Mouse (Mus musculus): ENCODE data around the gene Ephb6. TPM values are rescaled to one million over a fixed set of nuclear protein-coding genes. Genes with fewer than 3 reads are reported as not detected.
A peak's percentile ranks its signal among the peaks of the same experiment; 100 is the strongest.
"Not testable (repeated sequence)": the region's sequence is repeated elsewhere in the genome, so short reads cannot be mapped to it uniquely, and the experiment has no call there.

The Ephb6 gene
- 1 to 10 TPM in 4 of 26 experiments, under 1 TPM in 7, not detected in 15; 0.17 to 3.1 (median 0.60) TPM for total RNA-seq (2018; cell fraction: chromatin; rRNA removed)
- 1 to 10 TPM in 1 of 26 experiments, under 1 TPM in 23, not detected in 2; 0.06 to 1.2 (median 0.38) TPM for total RNA-seq (2018; cell fraction: cytosol; rRNA removed)
- total RNA-seq (2018; cell fraction: nucleus; rRNA removed): 1 to 10 TPM in 6 of 26 experiments, under 1 TPM in 13, not detected in 7; 0.11 to 3.0 (median 0.62) TPM
- polyA plus RNA-seq (2018): 0.25 to 0.49 TPM (median 0.26 TPM) in 3 replicates

- Histone ChIP-seq H3K27ac (no peak within 1 kb of the TSS), H3K79me2 (ENCODE audit: inconsistent target) (no peaks in the 10 kb centered on the region), H3K4me3 (ENCODE audit: inconsistent target) (peak within 1 kb of the TSS; percentile 25), H3K36me3 (ENCODE audit: inconsistent target) (no peaks in the 10 kb centered on the region)
- WGBS (ENCODE audit: missing documents): under 1% methylated on average over 67 of the region's 68 CpGs
These were observed at the start of gene Ephb6 for GRCm38 (mm10) chr6:41605061-41605793. Gene Ephb6 (plus strand): TSS chr6:41605482.

- Histone ChIP-seq H3K4me3 (ENCODE audit: inconsistent target) (no peak overlapping the region), H3K27ac (no peak overlapping the region), H3K36me3 (ENCODE audit: inconsistent target) (no peaks in the 10 kb centered on the region), H3K79me2 (ENCODE audit: inconsistent target) (no peaks in the 10 kb centered on the region)
These were observed 48.9 kb upstream of the Ephb6 start for GRCm38 (mm10) chr6:41556389-41556788.

GRCm38 (mm10) chr6:41557468-41557867, 47.8 kb upstream of the Ephb6 start:
- H3K27ac ChIP-seq: no peak overlapping the region
- no peaks in the 10 kb centered on the region for H3K79me2 ChIP-seq (ENCODE audit: inconsistent target)
- no peak overlapping the region for H3K4me3 ChIP-seq (ENCODE audit: inconsistent target)
- 75% methylated on average over 5 of the region's 5 CpGs for WGBS (ENCODE audit: missing documents)
- no peaks in the 10 kb centered on the region for H3K36me3 ChIP-seq (ENCODE audit: inconsistent target)

- WGBS (ENCODE audit: missing documents): 18% methylated on average over 2 of the region's 2 CpGs
- Histone ChIP-seq H3K79me2 (ENCODE audit: inconsistent target) (no peaks in the 10 kb centered on the region), H3K27ac (no peak overlapping the region)
These were observed 47.0 kb upstream of the Ephb6 start for GRCm38 (mm10) chr6:41558271-41558670.

GRCm38 (mm10) chr6:41559331-41559730, 46.0 kb upstream of the Ephb6 start:
- 74% methylated on average over 3 of the region's 3 CpGs for WGBS (ENCODE audit: missing documents)
- Histone ChIP-seq H3K36me3 (ENCODE audit: inconsistent target) (no peaks in the 10 kb centered on the region), H3K4me3 (ENCODE audit: inconsistent target) (no peak overlapping the region), H3K27ac (no peak overlapping the region), H3K79me2 (ENCODE audit: inconsistent target) (no peaks in the 10 kb centered on the region)

More at GRCm38 (mm10) chr6:41558271-41558670, 47.0 kb upstream of the Ephb6 start:
- no peak overlapping the region for H3K4me3 ChIP-seq (ENCODE audit: inconsistent target)
- H3K36me3 ChIP-seq (ENCODE audit: inconsistent target): no peaks in the 10 kb centered on the region

- H3K79me2 ChIP-seq (ENCODE audit: inconsistent target): no peaks in the 10 kb centered on the region
- no peak overlapping the region for H3K27ac ChIP-seq
- WGBS (ENCODE audit: missing documents): 94% methylated on average over 2 of the region's 2 CpGs
- H3K36me3 ChIP-seq (ENCODE audit: inconsistent target): no peaks in the 10 kb centered on the region
- H3K4me3 ChIP-seq (ENCODE audit: inconsistent target): no peak overlapping the region
These were observed 45.0 kb upstream of the Ephb6 start for GRCm38 (mm10) chr6:41560273-41560672.

- H3K36me3 ChIP-seq (ENCODE audit: inconsistent target): no peaks in the 10 kb centered on the region
- H3K79me2 ChIP-seq (ENCODE audit: inconsistent target): no peaks in the 10 kb centered on the region
- no peak overlapping the region for H3K27ac ChIP-seq
- WGBS (ENCODE audit: missing documents): 90% methylated on average over 4 of the region's 4 CpGs
- H3K4me3 ChIP-seq (ENCODE audit: inconsistent target): no peak overlapping the region
These were observed 42.7 kb upstream of the Ephb6 start for GRCm38 (mm10) chr6:41562598-41562997.

- WGBS (ENCODE audit: missing documents): no CpG with 5 or more reads among the region's 23 CpGs
- not testable (repeated sequence) for H3K79me2 ChIP-seq (ENCODE audit: inconsistent target); H3K27ac ChIP-seq; H3K36me3 ChIP-seq (ENCODE audit: inconsistent target); H3K4me3 ChIP-seq (ENCODE audit: inconsistent target)
These were observed 42.0 kb upstream of the Ephb6 start for GRCm38 (mm10) chr6:41563104-41563951.

- Histone ChIP-seq H3K36me3 (ENCODE audit: inconsistent target) (no peaks in the 10 kb centered on the region), H3K4me3 (ENCODE audit: inconsistent target) (no peak overlapping the region), H3K27ac (no peak overlapping the region), H3K79me2 (ENCODE audit: inconsistent target) (no peaks in the 10 kb centered on the region)
- 85% methylated on average over 1 of the region's 1 CpGs for WGBS (ENCODE audit: missing documents)
These were observed 40.0 kb upstream of the Ephb6 start for GRCm38 (mm10) chr6:41565261-41565660.

- Histone ChIP-seq H3K4me3 (ENCODE audit: inconsistent target) (no peak overlapping the region), H3K27ac (no peak overlapping the region), H3K36me3 (ENCODE audit: inconsistent target) (no peaks in the 10 kb centered on the region), H3K79me2 (ENCODE audit: inconsistent target) (no peaks in the 10 kb centered on the region)
- WGBS (ENCODE audit: missing documents): 93% methylated on average over 4 of the region's 4 CpGs
These were observed 38.3 kb upstream of the Ephb6 start for GRCm38 (mm10) chr6:41566965-41567364.

GRCm38 (mm10) chr6:41569078-41569477, 36.2 kb upstream of the Ephb6 start:
- no peak overlapping the region for H3K4me3 ChIP-seq (ENCODE audit: inconsistent target)
- no peak overlapping the region for H3K27ac ChIP-seq
- no peaks in the 10 kb centered on the region for H3K36me3 ChIP-seq (ENCODE audit: inconsistent target)
- WGBS (ENCODE audit: missing documents): 97% methylated on average over 3 of the region's 3 CpGs
- no peaks in the 10 kb centered on the region for H3K79me2 ChIP-seq (ENCODE audit: inconsistent target)

- H3K4me3 ChIP-seq (ENCODE audit: inconsistent target): no peak overlapping the region
- no peak overlapping the region for H3K27ac ChIP-seq
- H3K36me3 ChIP-seq (ENCODE audit: inconsistent target): no peaks in the 10 kb centered on the region
- no peaks in the 10 kb centered on the region for H3K79me2 ChIP-seq (ENCODE audit: inconsistent target)
- 94% methylated on average over 5 of the region's 5 CpGs for WGBS (ENCODE audit: missing documents)
These were observed 28.7 kb upstream of the Ephb6 start for GRCm38 (mm10) chr6:41576526-41577097.

GRCm38 (mm10) chr6:41577297-41577696, 28.0 kb upstream of the Ephb6 start:
- no peak overlapping the region for H3K4me3 ChIP-seq (ENCODE audit: inconsistent target)
- H3K27ac ChIP-seq: no peak overlapping the region
- no peaks in the 10 kb centered on the region for H3K36me3 ChIP-seq (ENCODE audit: inconsistent target)
- WGBS (ENCODE audit: missing documents): 87% methylated on average over 5 of the region's 5 CpGs
- no peaks in the 10 kb centered on the region for H3K79me2 ChIP-seq (ENCODE audit: inconsistent target)

GRCm38 (mm10) chr6:41581295-41581694, 24.0 kb upstream of the Ephb6 start:
- 90% methylated on average over 7 of the region's 7 CpGs for WGBS (ENCODE audit: missing documents)
- Histone ChIP-seq H3K27ac (no peak overlapping the region), H3K4me3 (ENCODE audit: inconsistent target) (no peak overlapping the region)

More at GRCm38 (mm10) chr6:41581295-41581694, 24.0 kb upstream of the Ephb6 start:
- no peaks in the 10 kb centered on the region for H3K79me2 ChIP-seq (ENCODE audit: inconsistent target)
- H3K36me3 ChIP-seq (ENCODE audit: inconsistent target): no peaks in the 10 kb centered on the region

Data from macrophage (primary cell).